Mouse (Mus musculus) left cerebral cortex, postnatal 14 days (tissue): ENCODE measurements at regions not wholly inside any gene's neighbourhood (a gene's known extent, or its start where the extent isn't known, plus 50 kb on each side); places are given as distances from the start of the nearest gene placed in this dataset.

ENCODE experiments used
- DNase-seq, 2 experiments: peaks; one replicate each; pipeline ENCODE4 v3.0.0; 2021 to 2022; ENCODE audit warnings: low spot score in 2 of 2, mixed read lengths in 1 of 2
- intact Hi-C: fragments of 180-260 bp; cut with DNase I; formaldehyde crosslinking; loops from one replicate; pipeline ENCODE4 v1.15.1; 2025

DNA sequence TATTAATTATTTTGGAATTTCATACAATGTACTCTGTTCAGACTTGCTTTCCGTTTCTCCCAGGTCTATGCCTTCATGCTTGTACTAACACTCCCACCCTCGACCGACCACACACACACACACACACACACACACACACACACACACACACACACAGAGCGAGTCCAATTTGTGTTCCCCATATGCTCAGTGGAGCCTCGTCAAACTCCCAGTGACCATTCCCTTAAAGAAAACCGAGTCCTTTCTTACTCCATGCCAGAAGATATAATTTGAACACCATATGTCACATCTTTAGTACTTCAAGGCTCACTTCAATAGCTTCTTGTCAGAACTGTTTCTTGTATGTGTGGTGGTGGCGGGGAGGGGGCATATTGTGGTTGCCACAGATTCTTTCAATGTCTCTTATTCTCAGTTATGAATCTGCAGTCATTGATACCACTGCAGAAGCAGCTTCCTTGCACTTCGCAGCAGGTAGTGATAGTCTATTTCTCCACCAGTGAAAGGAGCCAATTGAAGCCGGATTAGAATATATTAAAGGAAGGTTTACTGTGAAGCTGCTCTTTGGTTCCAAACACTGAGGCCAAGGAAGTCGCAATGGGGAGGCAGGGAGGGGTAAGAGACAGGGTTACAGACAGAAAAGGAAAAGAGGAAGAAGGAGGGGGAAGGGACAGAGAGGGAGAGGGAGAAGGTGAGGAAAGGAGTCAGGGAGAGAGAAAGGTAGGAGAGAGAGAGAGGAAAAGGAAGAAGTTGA is 672.3 kb downstream of the Vgll3 start:
- peak in 1 of 2 experiments; percentile 1 for DNase-seq
- intact Hi-C loops = no loop called here

DNA sequence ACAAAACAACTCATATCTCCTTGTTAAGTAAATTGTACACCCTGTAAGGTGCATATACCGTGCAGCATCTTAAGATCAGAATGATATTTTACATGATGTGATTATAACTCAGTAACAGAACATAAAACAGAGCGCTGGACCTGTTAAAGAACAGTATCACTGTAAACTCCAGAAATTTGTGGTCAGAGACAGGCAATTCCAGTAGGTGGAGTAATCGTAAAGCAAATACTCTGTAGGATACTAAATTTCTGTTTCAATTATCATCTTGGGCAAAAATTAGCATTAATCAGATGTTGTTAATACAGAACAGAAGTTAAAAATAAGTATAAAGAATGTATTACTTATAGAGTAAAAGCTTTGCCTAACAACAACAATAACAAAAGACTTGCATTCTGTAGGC is 680.5 kb downstream of the Vgll3 start:
- DNase-seq = no peak
- intact Hi-C loops = no loop called here
